In genomic region chr12:118529428-118530361, GRCm38 (mm10) we compare ENCODE assay signal across 8 mouse cellular contexts.
DNase-seq lines count a peak whose midpoint lies in the region; ATAC-seq and TF ChIP-seq lines count a peak whose summit lies in the region.

No protein-coding gene starts in this region.

- H3K4me3 ChIP-seq in heart, embryonic 15.5 days, result peak overlapping the region; percentile 35
- H3K4me3 ChIP-seq in heart, postnatal 0 days (ENCODE audit: low read depth, low read length), result peak overlapping the region; percentile 26
- H3K4me3 ChIP-seq in neural tube, embryonic 14.5 days (ENCODE audit: low read depth, low read length), result peak overlapping the region; percentile 23; the same call in 1 of the 2 replicates

- peaks cover 12% of the 10 kb centered on the region for H3K4me1 ChIP-seq in heart, embryonic 15.5 days (replicated peaks)
- H3K4me1 ChIP-seq in heart, postnatal 0 days (ENCODE audit: control insufficient read depth, insufficient read depth), result 0 out of 2 replicates have a peak, but pooled peaks cover 8% of the 10 kb centered on the region
- peaks cover 6% of the 10 kb centered on the region; the same call in 1 of the 2 replicates for H3K4me1 ChIP-seq in neural tube, embryonic 14.5 days (ENCODE audit: control insufficient read depth, insufficient read depth, low read length)

- H3K9me3 ChIP-seq in heart, embryonic 15.5 days (replicated peaks), result no peaks in the 10 kb centered on the region
- no peaks in the 10 kb centered on the region for H3K9me3 ChIP-seq in heart, postnatal 0 days (replicated peaks; ENCODE audit: control insufficient read depth, low read length)
- no peaks in the 10 kb centered on the region for H3K9me3 ChIP-seq in neural tube, embryonic 14.5 days (ENCODE audit: control insufficient read depth, low read length)

- DNase-seq in heart, postnatal 14 days, result no peak
- no peak for DNase-seq in heart, postnatal 0 days (ENCODE audit: low spot score)
- peak; percentile 32 to 45 for DNase-seq in kidney, postnatal 25 days
- DNase-seq in adrenal gland, postnatal 36 days, result no peak
- no peak for DNase-seq in spleen, adult 12 weeks (ENCODE audit: low spot score)
- DNase-seq in right cerebral cortex, postnatal 14 days, result no peak

- H3K4me2 ChIP-seq in heart, embryonic 15.5 days, result peak overlapping the region; percentile 60
- peak overlapping the region; percentile 55 for H3K4me2 ChIP-seq in heart, postnatal 0 days (ENCODE audit: low read depth, low read length)
- peak overlapping the region; percentile 39; the same call in 1 of the 2 replicates for H3K4me2 ChIP-seq in neural tube, embryonic 14.5 days (ENCODE audit: low read depth, low read length)

- no peak for TF ChIP-seq EP300 in heart, postnatal 0 days (IDR thresholded peaks at IDR 0.05; ENCODE audit: low read depth)

- no peak overlapping the region for H3K27ac ChIP-seq in heart, embryonic 15.5 days
- H3K27ac ChIP-seq in heart, postnatal 0 days (ENCODE audit: low read depth), result no peak overlapping the region
- H3K27ac ChIP-seq in neural tube, embryonic 14.5 days (ENCODE audit: low read depth, low read length), result no peak overlapping the region

- peaks cover 40% of the 10 kb centered on the region for H3K27me3 ChIP-seq in heart, embryonic 15.5 days
- H3K27me3 ChIP-seq in heart, postnatal 0 days (ENCODE audit: control insufficient read depth, insufficient read depth, low read length), result peaks cover 15% of the 10 kb centered on the region; the same call in 1 of the 2 replicates
- peaks cover 9% of the 10 kb centered on the region for H3K27me3 ChIP-seq in neural tube, embryonic 14.5 days (ENCODE audit: control insufficient read depth, insufficient read depth, low read length)

- no peak for ATAC-seq in heart, embryonic 15.5 days (replicated peaks; ENCODE audit: insufficient number of reproducible peaks, insufficient read depth, low FRiP score, low read depth)
- ATAC-seq in heart, postnatal 0 days (ENCODE audit: insufficient read depth, low read depth), result no peak
- ATAC-seq in neural tube, embryonic 14.5 days (ENCODE audit: low read depth), result peak; percentile 62

- H3K36me3 ChIP-seq in heart, embryonic 15.5 days, result no peaks in the 10 kb centered on the region
- no peaks in the 10 kb centered on the region for H3K36me3 ChIP-seq in heart, postnatal 0 days (replicated peaks; ENCODE audit: control insufficient read depth, insufficient read depth, low read length)
- H3K36me3 ChIP-seq in neural tube, embryonic 14.5 days (ENCODE audit: control insufficient read depth, insufficient read depth, low read length), result no peaks in the 10 kb centered on the region

- H3K9ac ChIP-seq in heart, embryonic 15.5 days, result no peak overlapping the region
- no peak overlapping the region for H3K9ac ChIP-seq in heart, postnatal 0 days (replicated peaks; ENCODE audit: low read depth, low read length)
- no peak overlapping the region for H3K9ac ChIP-seq in neural tube, embryonic 14.5 days (replicated peaks; ENCODE audit: low read depth, low read length)

- 5% methylated on average over 36 of the region's 36 CpGs for WGBS in heart, embryonic 15.5 days
- 7% methylated on average over 36 of the region's 36 CpGs for WGBS in heart, postnatal 0 days
- 3% methylated on average over 36 of the region's 36 CpGs for WGBS in neural tube, embryonic 14.5 days

- no peak for TF ChIP-seq CTCF in heart, postnatal 0 days (IDR thresholded peaks at IDR 0.05; ENCODE audit: low read depth)

- intact Hi-C loops in heart, postnatal 14 days (cut with DNase I), result no loop called here

Comparison
In these comparisons a context has a peak if more than half of its experiments do, and no peak if none do; other contexts are left out.
1. DNase-seq: peak in kidney, postnatal 25 days (2 of 2); none in heart, postnatal 14 days (0 of 2), heart, postnatal 0 days (single experiment), adrenal gland, postnatal 36 days (0 of 2), spleen, adult 12 weeks (single experiment) and right cerebral cortex, postnatal 14 days (single experiment).
2. Peak in every context shown above with its lines, with median percentiles within 50 percentile points of each other: H3K4me2 ChIP-seq and H3K4me3 ChIP-seq.